Mouse (Mus musculus) monocyte, adult 2 months (primary cell): ENCODE data around the gene Ccdc12.
"Not testable (repeated sequence)": the region's sequence is repeated elsewhere in the genome, so short reads cannot be mapped to it uniquely, and the experiment has no call there.

Experiments used
- DNase-seq, 2 experiments: peaks; one replicate each; pipeline ENCODE4 v3.0.0; 2022; ENCODE audit warnings: low spot score in 2 of 2, low read depth in 1 of 2

The Ccdc12 gene

DNA sequence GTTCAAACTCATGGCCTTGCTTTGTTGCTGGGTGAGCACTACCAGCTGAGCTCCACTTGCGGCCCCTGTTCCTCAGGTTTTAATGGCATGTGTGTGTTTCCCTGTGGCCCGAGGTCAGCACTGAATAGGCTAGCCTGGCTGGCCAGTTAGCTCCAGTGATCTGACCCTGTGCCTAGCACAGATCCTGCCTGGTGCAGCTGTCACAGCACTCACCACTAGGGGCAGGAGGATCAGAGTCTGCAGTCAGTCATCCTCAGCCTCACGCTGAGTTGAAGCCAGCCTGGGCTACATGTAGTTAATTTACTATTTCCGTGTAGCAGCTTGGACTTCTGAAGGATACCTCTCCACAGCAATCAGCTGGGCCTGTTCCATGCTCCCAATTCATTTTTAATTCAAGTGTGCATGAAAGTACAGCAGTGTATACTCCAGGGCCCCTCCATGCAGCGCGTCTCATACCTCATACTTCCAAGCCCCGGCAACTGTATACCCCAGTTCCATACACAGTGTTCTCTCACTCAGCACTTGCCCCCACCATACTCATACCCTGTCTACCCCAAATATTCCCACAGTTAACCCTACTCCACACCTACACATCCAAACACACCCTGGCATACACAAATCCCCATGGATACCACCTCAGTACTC lies 16.3 kb downstream of the Ccdc12 start:
- no peak for DNase-seq

DNA sequence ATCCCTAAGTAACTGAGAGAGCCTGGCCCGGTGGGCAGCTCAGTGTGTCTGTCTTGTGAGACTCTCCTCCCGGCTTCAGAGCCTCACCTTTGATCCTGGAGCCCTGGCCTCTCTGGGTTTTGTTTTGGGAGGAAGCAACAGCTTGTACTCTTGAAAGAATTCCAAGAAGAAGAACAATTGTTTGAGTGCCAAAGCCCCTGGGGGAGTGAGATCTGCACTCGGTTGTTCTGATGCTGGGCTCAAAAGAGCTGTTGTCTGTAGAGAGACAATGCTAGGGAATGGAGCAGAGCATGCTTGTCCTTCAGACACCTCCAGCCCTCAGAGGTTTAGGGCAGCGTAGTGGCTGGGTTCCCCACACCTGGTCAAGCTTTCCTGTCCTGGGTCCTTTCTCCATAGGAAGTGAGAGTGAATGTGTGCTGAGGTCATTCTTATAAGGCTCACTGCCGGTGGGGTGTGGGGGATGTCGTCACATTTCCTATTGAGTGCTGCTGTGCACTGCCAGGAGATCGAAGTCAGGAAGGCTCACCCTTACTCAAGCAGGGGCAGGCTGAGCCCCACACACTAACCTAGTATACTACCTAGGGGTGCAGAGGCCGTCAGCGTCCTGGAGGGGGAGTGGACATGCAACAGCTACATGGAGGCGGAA lies 16.9 kb downstream of the Ccdc12 start:
- no peak for DNase-seq

DNA sequence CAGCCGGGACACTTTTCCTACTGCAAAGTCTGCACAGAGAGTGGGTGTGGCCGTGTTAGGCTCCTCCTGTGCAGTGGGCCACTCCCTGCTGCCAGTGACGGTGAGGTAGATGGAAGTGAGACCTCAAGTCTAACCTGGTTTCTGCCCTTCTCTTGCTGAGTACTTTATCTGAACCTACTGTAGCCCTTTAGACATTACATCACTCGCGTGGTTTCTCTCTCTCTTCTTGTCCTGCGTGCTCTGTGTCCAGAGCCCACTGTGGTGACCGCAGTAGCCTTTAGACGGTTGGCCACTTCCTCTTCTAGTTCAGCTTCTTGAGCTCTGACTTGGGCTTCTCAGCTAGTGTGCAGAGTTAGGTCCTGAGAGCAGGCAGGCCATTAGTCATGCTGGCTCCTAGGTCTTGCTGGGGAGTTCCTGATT lies 20.2 kb downstream of the Ccdc12 start:
- peak; percentile 74 to 82 for DNase-seq

GRCm38 (mm10) chr9:110678886-110679285 lies 22.6 kb downstream of the Ccdc12 start:
- no peak for DNase-seq

- peak in 1 of 2 experiments; percentile 43 for DNase-seq
Observed at GRCm38 (mm10) chr9:110680736-110681507, 24.6 kb downstream of the Ccdc12 start.

GRCm38 (mm10) chr9:110681817-110682216 lies 25.5 kb downstream of the Ccdc12 start:
- no peak for DNase-seq

- DNase-seq, result peak in 1 of 2 experiments; percentile 49
Observed at GRCm38 (mm10) chr9:110682255-110682654, 26.0 kb downstream of the Ccdc12 start.

DNA sequence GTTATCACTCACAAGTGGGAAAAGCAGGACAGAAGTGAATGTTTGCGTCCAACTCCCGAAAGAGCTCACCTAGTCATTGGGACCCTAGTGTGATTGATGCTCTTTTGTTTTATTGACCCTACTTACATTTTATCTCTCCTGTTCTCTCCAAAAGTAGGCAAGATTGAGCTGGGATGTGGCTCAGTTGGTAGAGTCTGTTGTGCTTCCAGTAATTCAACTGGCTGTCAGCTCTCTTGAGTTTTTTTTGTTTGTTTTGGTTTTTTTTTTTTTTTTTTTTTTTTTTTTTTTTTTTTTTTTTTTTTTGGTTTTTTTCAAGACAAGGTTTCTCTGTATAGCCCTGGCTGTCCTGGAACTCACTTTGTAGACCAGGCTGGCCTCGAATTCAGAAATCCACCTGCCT lies 26.4 kb downstream of the Ccdc12 start:
- not testable (repeated sequence) for DNase-seq

- DNase-seq, result no peak
Observed at GRCm38 (mm10) chr9:110683574-110684099, 27.3 kb downstream of the Ccdc12 start.

GRCm38 (mm10) chr9:110684100-110684831 lies 28.0 kb downstream of the Ccdc12 start:
- DNase-seq, result no peak

DNA sequence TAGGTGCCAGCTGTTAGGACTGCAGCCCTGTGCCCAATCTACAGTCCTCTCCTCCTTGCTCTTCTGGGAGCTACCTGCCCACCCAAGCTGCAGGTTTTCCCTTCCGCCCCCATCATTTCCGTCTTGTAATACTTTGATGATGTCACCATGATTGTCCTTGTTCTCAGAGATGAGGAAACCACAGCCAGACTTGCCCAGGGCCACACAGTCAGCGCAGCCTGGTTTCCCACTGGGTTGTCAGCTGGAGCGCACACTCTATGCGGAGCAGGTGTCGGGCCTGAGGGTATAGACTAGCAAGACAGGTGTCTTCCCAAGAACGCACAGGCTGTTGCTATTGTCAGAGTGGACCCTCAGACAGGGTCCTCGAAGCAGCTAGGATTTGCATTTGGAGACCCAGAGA lies 28.9 kb downstream of the Ccdc12 start:
- DNase-seq, result no peak

GRCm38 (mm10) chr9:110685591-110685990 lies 29.3 kb downstream of the Ccdc12 start:
- peak; percentile 44 to 62 for DNase-seq

GRCm38 (mm10) chr9:110686472-110686871 lies 30.2 kb downstream of the Ccdc12 start:
- no peak for DNase-seq

GRCm38 (mm10) chr9:110687061-110687460 lies 30.8 kb downstream of the Ccdc12 start:
- no peak for DNase-seq

DNA sequence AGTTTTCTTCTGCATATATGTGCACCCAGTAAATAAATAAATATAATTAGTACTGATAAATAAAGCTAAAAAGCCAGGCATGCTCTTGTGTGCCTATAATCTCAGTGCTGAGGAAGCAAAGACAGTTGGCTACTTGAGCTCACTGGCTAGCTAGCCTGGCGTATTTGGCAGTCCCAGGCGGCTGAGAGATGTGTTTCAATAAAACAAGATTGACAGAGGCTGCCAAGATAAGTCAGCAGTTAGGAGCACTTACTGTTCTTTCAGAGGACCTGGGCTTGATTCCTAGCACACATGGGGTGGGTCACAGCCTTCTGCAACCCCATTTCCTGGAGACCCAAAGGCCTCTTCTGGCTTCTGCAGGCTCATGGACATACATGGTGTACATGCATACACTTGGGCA lies 31.5 kb downstream of the Ccdc12 start:
- DNase-seq, result no peak

- no peak for DNase-seq
Observed at GRCm38 (mm10) chr9:110689261-110689779, 33.0 kb downstream of the Ccdc12 start.

GRCm38 (mm10) chr9:110695165-110695755 lies 39.0 kb downstream of the Ccdc12 start:
- DNase-seq, result no peak

DNA sequence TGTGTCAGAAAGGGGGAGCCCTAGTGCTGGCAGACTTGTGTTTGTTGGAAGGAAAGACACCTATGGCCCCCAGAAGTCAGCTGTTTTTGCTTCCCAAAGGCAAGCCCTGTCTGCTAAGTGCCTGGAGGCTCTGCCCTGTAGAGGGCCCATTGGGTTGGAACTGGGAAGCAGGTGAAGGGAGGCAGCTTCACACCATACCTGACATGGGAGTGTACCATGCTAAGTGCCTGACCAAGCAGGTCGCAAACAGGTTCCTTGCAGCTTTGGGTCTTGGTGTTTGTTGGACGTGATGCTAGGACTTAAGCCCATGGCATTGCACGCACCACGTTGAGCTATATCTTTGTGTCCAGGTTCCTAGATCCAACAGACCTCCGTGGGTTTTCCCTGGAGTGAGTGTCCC lies 40.1 kb downstream of the Ccdc12 start:
- no peak for DNase-seq

DNA sequence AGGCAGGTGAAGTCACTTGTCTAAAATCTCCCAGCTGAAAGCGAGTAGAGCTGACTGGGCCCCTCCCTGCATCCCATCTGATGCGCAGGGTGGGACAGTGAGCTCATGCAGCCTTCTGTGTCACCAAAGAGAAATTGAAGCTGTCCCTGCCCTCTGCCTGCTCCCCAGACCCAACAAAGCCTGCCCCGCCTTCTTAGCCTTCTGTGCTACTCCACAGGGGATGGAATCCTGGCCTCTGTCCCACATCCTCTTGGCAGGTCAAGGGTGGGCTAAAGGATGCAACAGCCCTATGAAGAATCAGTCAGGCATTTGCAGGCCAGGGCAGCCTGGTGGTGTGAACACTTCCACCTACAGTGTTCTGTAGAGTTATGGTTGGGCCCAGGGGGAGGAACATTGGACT lies 41.2 kb downstream of the Ccdc12 start:
- DNase-seq, result no peak

DNA sequence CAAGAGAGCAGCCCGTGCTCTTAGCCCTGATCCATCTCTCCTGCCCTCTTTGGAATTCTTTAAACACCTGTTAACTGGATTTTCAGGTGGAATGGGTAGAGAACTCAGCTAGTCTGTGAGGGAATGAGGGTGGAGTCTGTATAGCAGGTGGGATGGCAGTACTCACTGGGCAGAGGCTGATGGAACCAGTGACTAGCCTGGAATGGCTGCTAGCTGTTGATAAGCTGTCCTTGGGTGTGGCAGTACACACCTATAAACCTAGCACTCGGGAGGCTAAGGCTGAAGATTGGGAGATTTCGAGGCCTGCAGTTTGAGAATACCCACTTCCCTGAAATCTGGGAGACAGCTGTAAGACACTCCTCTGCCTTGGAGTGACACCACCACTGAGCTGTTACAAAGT lies 43.3 kb downstream of the Ccdc12 start:
- DNase-seq, result no peak
